7 mouse cellular contexts compared by ENCODE assay signal in the genomic region with DNA sequence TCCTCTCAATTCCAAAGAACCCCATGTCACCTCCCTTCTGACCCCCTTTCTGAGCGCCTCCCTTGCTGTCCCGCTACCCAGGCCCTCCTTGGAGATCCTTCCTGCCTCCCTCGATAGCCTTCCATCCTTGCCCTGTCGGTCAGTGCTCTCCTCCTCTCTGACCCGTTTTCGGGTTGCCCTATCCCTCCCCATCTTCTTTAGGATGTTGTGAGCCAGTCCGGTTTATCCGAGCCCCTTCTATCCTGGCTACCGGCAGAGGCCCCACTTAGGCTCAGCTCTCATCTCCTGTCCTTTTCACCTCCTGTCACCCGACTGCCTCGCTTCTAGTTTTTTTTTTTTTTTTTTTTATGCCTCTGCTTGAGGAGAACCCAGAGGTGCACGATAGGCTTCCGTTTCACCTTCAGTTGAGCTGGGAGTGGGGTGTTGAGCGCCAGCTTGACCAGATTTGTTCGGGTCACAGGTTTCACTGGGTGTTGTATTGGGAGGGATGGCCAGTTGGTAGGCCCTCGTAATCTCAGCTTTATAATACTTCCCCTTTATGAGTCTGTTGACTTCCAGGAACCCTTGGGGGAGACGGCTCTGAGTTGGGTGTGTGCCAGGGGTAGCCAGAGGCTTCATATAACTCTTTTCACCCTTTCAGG. TPM values are rescaled to one million over a fixed set of nuclear protein-coding genes. Genes with fewer than 3 reads are reported as not detected.
A peak's percentile ranks its signal among the peaks of the same experiment; 100 is the strongest.
DNase-seq lines count a peak whose midpoint lies in the region; ATAC-seq lines count a peak whose summit lies in the region.

No protein-coding gene starts in this region.

- no peaks in the 10 kb centered on the region for H3K9me3 ChIP-seq in limb, embryonic 11.5 days (ENCODE audit: control insufficient read depth, low read length)
- H3K9me3 ChIP-seq in midbrain, embryonic 12.5 days = no peaks in the 10 kb centered on the region

- DNase-seq in urinary bladder, postnatal 14 days (ENCODE audit: low spot score) = peak; percentile 53
- no peak for DNase-seq in urinary bladder, adult 18-20 months (ENCODE audit: low spot score in 2 of 2)
- peak; percentile 55 to 61 for DNase-seq in heart, postnatal 10 days
- DNase-seq in limb, embryonic 11.5 days (ENCODE audit: low spot score) = no peak

- ATAC-seq in common myeloid progenitor, adult 5-6 weeks (replicated peaks; ENCODE audit: low read depth, poor library complexity, severe bottlenecking) = peak; percentile 40
- no peak for ATAC-seq in limb, embryonic 11.5 days (ENCODE audit: insufficient number of reproducible peaks, low FRiP score, low TSS enrichment, low read depth)
- no peak for ATAC-seq in midbrain, embryonic 12.5 days (ENCODE audit: low FRiP score, low read depth)
- no peak for ATAC-seq in frontal cortex, adult (ENCODE audit: low TSS enrichment)

- peak overlapping the region; percentile 67 for H3K4me2 ChIP-seq in limb, embryonic 11.5 days (ENCODE audit: low read depth, severe bottlenecking)
- peak overlapping the region; percentile 91 for H3K4me2 ChIP-seq in midbrain, embryonic 12.5 days (replicated peaks)

- peak overlapping the region; percentile 86 for H3K4me3 ChIP-seq in limb, embryonic 11.5 days (ENCODE audit: low read depth, low read length)
- H3K4me3 ChIP-seq in midbrain, embryonic 12.5 days = peak overlapping the region; percentile 70

- 6% methylated on average over 17 of the region's 17 CpGs for WGBS in limb, embryonic 11.5 days
- WGBS in midbrain, embryonic 12.5 days = 5% methylated on average over 17 of the region's 17 CpGs

- no peaks in the 10 kb centered on the region for H3K27me3 ChIP-seq in limb, embryonic 11.5 days (ENCODE audit: control insufficient read depth, insufficient read depth, low read length)
- peaks cover 12% of the 10 kb centered on the region; the same call in 1 of the 2 replicates for H3K27me3 ChIP-seq in midbrain, embryonic 12.5 days

- peak overlapping the region; percentile 59; the same call in 1 of the 2 replicates for H3K27ac ChIP-seq in limb, embryonic 11.5 days (replicated peaks; ENCODE audit: low read depth, low read length)
- peak overlapping the region; percentile 58 for H3K27ac ChIP-seq in midbrain, embryonic 12.5 days (replicated peaks)

- peak overlapping the region; percentile 88 for H3K9ac ChIP-seq in limb, embryonic 11.5 days (ENCODE audit: low read length)
- peak overlapping the region; percentile 82 for H3K9ac ChIP-seq in midbrain, embryonic 12.5 days (replicated peaks)

- H3K36me3 ChIP-seq in limb, embryonic 11.5 days (ENCODE audit: control insufficient read depth, insufficient read depth, low read length) = no peaks in the 10 kb centered on the region; the same call in 1 of the 2 replicates
- H3K36me3 ChIP-seq in midbrain, embryonic 12.5 days = no peaks in the 10 kb centered on the region

- H3K4me1 ChIP-seq in limb, embryonic 11.5 days (ENCODE audit: control insufficient read depth, insufficient read depth, low read length) = peaks cover 9% of the 10 kb centered on the region
- peaks cover 7% of the 10 kb centered on the region for H3K4me1 ChIP-seq in midbrain, embryonic 12.5 days

- intact Hi-C loops in heart, postnatal 10 days (cut with DNase I) = no loop called here

RNA-seq across cellular contexts. Expression of gene Ppard, which starts 0.7 kb away (rescaled TPM):
- total RNA-seq in common myeloid progenitor, adult 5-6 weeks (2017) = 2.1 and 3.1 TPM in 2 replicates
- total RNA-seq in heart, postnatal 10 days (2021) = 10 to 100 TPM; 28.0 to 28.8 TPM
- 2.3 and 2.7 TPM in 2 replicates for polyA plus RNA-seq in limb, embryonic 11.5 days (2014; fragmentation: Nextera tagmentation; extraction: Ambion mirVana)
- 1.5 and 2.2 TPM in 2 replicates for polyA plus RNA-seq in midbrain, embryonic 12.5 days (2016; fragmentation: Nextera tagmentation; extraction: Ambion mirVana)

RNA-seq across cellular contexts. Expression of gene Def6, which starts 25.6 kb away (rescaled TPM):
- total RNA-seq in common myeloid progenitor, adult 5-6 weeks (2017) = 103 and 128 TPM in 2 replicates
- 1 to 10 TPM; 3.4 to 4.0 TPM for total RNA-seq in heart, postnatal 10 days (2021)
- polyA plus RNA-seq in limb, embryonic 11.5 days (2014; fragmentation: Nextera tagmentation; extraction: Ambion mirVana) = 4.5 and 5.6 TPM in 2 replicates
- 3.1 and 3.7 TPM in 2 replicates for polyA plus RNA-seq in midbrain, embryonic 12.5 days (2016; fragmentation: Nextera tagmentation; extraction: Ambion mirVana)

RNA-seq across cellular contexts. Expression of gene Zfp523, which starts 56.3 kb away (rescaled TPM):
- 19.2 and 27.5 TPM in 2 replicates for total RNA-seq in common myeloid progenitor, adult 5-6 weeks (2017)
- 10 to 100 TPM; 21.4 to 26.9 TPM for total RNA-seq in heart, postnatal 10 days (2021)
- polyA plus RNA-seq in limb, embryonic 11.5 days (2014; fragmentation: Nextera tagmentation; extraction: Ambion mirVana) = 34.0 and 35.4 TPM in 2 replicates
- 49.7 and 52.6 TPM in 2 replicates for polyA plus RNA-seq in midbrain, embryonic 12.5 days (2016; fragmentation: Nextera tagmentation; extraction: Ambion mirVana)

Comparison
In these comparisons a context has a peak if more than half of its experiments do, and no peak if none do; other contexts are left out.
1. DNase-seq: peak in urinary bladder, postnatal 14 days (single experiment) and heart, postnatal 10 days (2 of 2); none in urinary bladder, adult 18-20 months (0 of 2) and limb, embryonic 11.5 days (single experiment).
2. RNA of gene Def6, which starts 25.6 kb away (total RNA-seq): 103 to 128 TPM in common myeloid progenitor, adult 5-6 weeks; 3.4 to 4.0 TPM in heart, postnatal 10 days; every median in the first group is over 10 times any median in the second.